Mouse (Mus musculus) mouse trophoblast stem cell (cell line): ENCODE measurements around the gene Hmcn2.

Experiments
- in situ Hi-C, 2 experiments: fragments of 300-500 bp; cut with MseI, MboI; formaldehyde crosslinking; loops; 2 replicates in 1 of 2; 3 replicates in 1 of 2; pipeline ENCODE4 v1.15.1; 2025

The Hmcn2 gene

GRCm38 (mm10) chr2:31454280-31454679 is 140.1 kb downstream of the Hmcn2 start:
- in situ Hi-C loops = no loop called here

GRCm38 (mm10) chr2:31455418-31455817 is 141.2 kb downstream of the Hmcn2 start:
- in situ Hi-C loops = no loop called here

GRCm38 (mm10) chr2:31458460-31458859 is 144.2 kb downstream of the Hmcn2 start:
- in situ Hi-C loops = no loop called here

- in situ Hi-C loops = no loop called here
These were observed 145.0 kb downstream of the Hmcn2 start for GRCm38 (mm10) chr2:31458989-31459936.

GRCm38 (mm10) chr2:31460025-31460571 is 145.9 kb downstream of the Hmcn2 start:
- in situ Hi-C loops = no loop called here

- in situ Hi-C loops = no loop called here
These were observed 146.7 kb downstream of the Hmcn2 start for GRCm38 (mm10) chr2:31460920-31461319.

- in situ Hi-C loops = no loop called here
These were observed 147.8 kb downstream of the Hmcn2 start for GRCm38 (mm10) chr2:31462051-31462450.

GRCm38 (mm10) chr2:31463253-31463652 is 149.0 kb downstream of the Hmcn2 start:
- in situ Hi-C loops = no loop called here

GRCm38 (mm10) chr2:31463696-31464528 is 149.7 kb downstream of the Hmcn2 start:
- in situ Hi-C loops = no loop called here

GRCm38 (mm10) chr2:31464529-31464910 is 150.3 kb downstream of the Hmcn2 start:
- in situ Hi-C loops = no loop called here

GRCm38 (mm10) chr2:31467457-31467856 is 153.2 kb downstream of the Hmcn2 start:
- in situ Hi-C loops = no loop called here

GRCm38 (mm10) chr2:31468857-31469256 is 154.6 kb downstream of the Hmcn2 start:
- in situ Hi-C loops = no loop called here

- in situ Hi-C loops = no loop called here
These were observed 155.3 kb downstream of the Hmcn2 start for GRCm38 (mm10) chr2:31469480-31469879.

GRCm38 (mm10) chr2:31469931-31470682 is 155.9 kb downstream of the Hmcn2 start, which contains the start of gene Ass1:
Ass1 (plus strand) TSS chr2:31470207.
- in situ Hi-C loops = loop anchor here (5.0 kb wide), 1 partner anchor 33 kb away; no protein-coding TSS in a partner anchor

- in situ Hi-C loops = loop anchor here (5.0 kb wide), 1 partner anchor 34 kb away; no protein-coding TSS in a partner anchor
These were observed 156.6 kb downstream of the Hmcn2 start for GRCm38 (mm10) chr2:31470683-31471385.

- in situ Hi-C loops = loop anchor here (5.0 kb wide), 1 partner anchor 34 kb away; no protein-coding TSS in a partner anchor
These were observed 157.4 kb downstream of the Hmcn2 start for GRCm38 (mm10) chr2:31471611-31472010.

GRCm38 (mm10) chr2:31472406-31473065 is 158.3 kb downstream of the Hmcn2 start:
- in situ Hi-C loops = loop anchor here (5.0 kb wide), 1 partner anchor 35 kb away; no protein-coding TSS in a partner anchor

GRCm38 (mm10) chr2:31473941-31474340 is 159.7 kb downstream of the Hmcn2 start:
- in situ Hi-C loops = loop anchor here (5.0 kb wide), 1 partner anchor 37 kb away; no protein-coding TSS in a partner anchor

- in situ Hi-C loops = loop anchor here (5.0 kb wide), 1 partner anchor 37 kb away; no protein-coding TSS in a partner anchor
These were observed 160.5 kb downstream of the Hmcn2 start for GRCm38 (mm10) chr2:31474686-31475085.
